Mouse (Mus musculus) liver, postnatal 0 days (tissue): ENCODE data around the gene Chsy1.

ENCODE experiments used
- CTCF ChIP-seq: sonication (generic); IDR thresholded peaks from 2 replicates; pipeline ENCODE4 v1.5.1; 2016; ENCODE audit warnings: antibody characterized with exemption, low read depth
- EP300 ChIP-seq: IDR thresholded peaks from 2 replicates; pipeline ENCODE4 v1.6.1; 2016; ENCODE audit warnings: antibody characterized with exemption, low read depth, mild to moderate bottlenecking

DNA sequence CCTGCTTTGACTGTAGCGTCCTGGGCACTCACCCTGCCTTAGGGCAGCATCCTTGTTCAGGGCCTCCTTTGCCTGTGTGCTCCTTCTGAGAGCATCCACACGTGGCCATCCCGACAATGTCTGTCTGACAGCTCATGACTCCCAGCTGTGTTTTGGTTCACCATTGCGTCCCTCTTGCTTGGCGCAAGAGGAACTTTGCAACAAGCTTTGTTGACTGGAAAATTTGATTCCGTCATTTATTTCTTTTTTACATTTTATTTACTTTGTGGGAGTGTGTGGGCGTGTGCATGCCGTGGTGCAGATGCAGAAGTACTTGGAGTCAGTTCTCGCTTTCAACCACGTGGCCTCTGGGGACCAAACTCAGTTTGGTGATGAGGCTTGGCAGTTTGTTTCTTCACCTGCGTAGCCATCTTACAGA, 15.2 kb downstream of the Chsy1 start:
- TF ChIP-seq CTCF, result no peak
- no peak for TF ChIP-seq EP300
